Mouse (Mus musculus): ENCODE data around the gene Lrmda.

Gene Lrmda

GRCm38 (mm10) chr14:22425018-22425534, 405.6 kb downstream of the Lrmda start:
- DNase-seq: no peak

GRCm38 (mm10) chr14:22435441-22435840, 415.9 kb downstream of the Lrmda start:
- no peak for DNase-seq

GRCm38 (mm10) chr14:22435860-22436377, 416.4 kb downstream of the Lrmda start:
- DNase-seq: no peak

GRCm38 (mm10) chr14:22440341-22440999, 421.0 kb downstream of the Lrmda start:
- DNase-seq: no peak

- no peak for DNase-seq
These were observed 422.4 kb downstream of the Lrmda start for GRCm38 (mm10) chr14:22441859-22442447.

GRCm38 (mm10) chr14:22442719-22443118, 423.2 kb downstream of the Lrmda start:
- no peak for DNase-seq

- DNase-seq: no peak
These were observed 425.0 kb downstream of the Lrmda start for GRCm38 (mm10) chr14:22444541-22444940.

GRCm38 (mm10) chr14:22445161-22445821, 425.8 kb downstream of the Lrmda start:
- DNase-seq: no peak

- DNase-seq: no peak
These were observed 426.5 kb downstream of the Lrmda start for GRCm38 (mm10) chr14:22445841-22446570.

- no peak for DNase-seq
These were observed 432.1 kb downstream of the Lrmda start for GRCm38 (mm10) chr14:22451603-22452002.

- DNase-seq: no peak
These were observed 444.8 kb downstream of the Lrmda start for GRCm38 (mm10) chr14:22464314-22464713.

GRCm38 (mm10) chr14:22471041-22471440, 451.5 kb downstream of the Lrmda start:
- no peak for DNase-seq

GRCm38 (mm10) chr14:22473451-22473850, 453.9 kb downstream of the Lrmda start:
- no peak for DNase-seq

- no peak for DNase-seq
These were observed 454.5 kb downstream of the Lrmda start for GRCm38 (mm10) chr14:22473991-22474390.

- DNase-seq: no peak
These were observed 473.8 kb downstream of the Lrmda start for GRCm38 (mm10) chr14:22493326-22493725.

- no peak for DNase-seq
These were observed 474.8 kb downstream of the Lrmda start for GRCm38 (mm10) chr14:22494290-22494689.

GRCm38 (mm10) chr14:22494866-22495265, 475.4 kb downstream of the Lrmda start:
- DNase-seq: no peak

- DNase-seq: no peak
These were observed 475.8 kb downstream of the Lrmda start for GRCm38 (mm10) chr14:22495286-22495685.

GRCm38 (mm10) chr14:22497636-22498131, 478.2 kb downstream of the Lrmda start:
- no peak for DNase-seq

- DNase-seq: no peak
These were observed 490.4 kb downstream of the Lrmda start for GRCm38 (mm10) chr14:22509747-22510530.

GRCm38 (mm10) chr14:22510531-22510785, 490.9 kb downstream of the Lrmda start:
- DNase-seq: no peak

- DNase-seq: no peak
These were observed 495.0 kb downstream of the Lrmda start for GRCm38 (mm10) chr14:22514362-22515084.
